Comparison of ENCODE assay signal across 9 mouse cellular contexts in the genomic region with DNA sequence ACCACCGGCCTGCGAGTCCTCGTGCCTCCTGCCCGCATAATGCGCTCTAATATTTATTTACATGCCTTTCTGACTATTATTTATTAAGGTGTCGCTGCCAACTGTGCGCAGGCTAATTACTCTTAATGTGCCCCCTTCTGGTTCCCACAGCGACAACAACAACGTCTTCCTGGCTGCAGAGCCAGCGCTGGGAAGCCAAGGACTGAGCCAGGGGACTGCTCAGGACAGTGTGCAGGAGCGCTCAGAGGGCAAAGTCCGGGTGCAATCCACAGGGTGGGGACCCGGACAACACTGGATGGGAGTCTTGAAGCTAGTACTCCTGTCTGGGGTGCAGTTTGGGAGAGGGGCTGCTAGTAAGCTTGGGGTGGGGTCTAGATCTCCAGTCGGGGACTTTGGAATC.
A peak's percentile ranks its signal among the peaks of the same experiment; 100 is the strongest.
DNase-seq lines count a peak whose midpoint lies in the region; ATAC-seq lines count a peak whose summit lies in the region.
"Had no signal": no experiment of that assay in that cellular context is flagged by ENCODE, and none has a peak within 500 bp of the region (broad histone marks: within the 10 kb centered on the region; RNA-seq: fewer than 3 reads in every experiment).

No protein-coding gene starts in this region.

- no peak overlapping the region for H3K27ac ChIP-seq in heart, embryonic 15.5 days
- no peak overlapping the region for H3K27ac ChIP-seq in heart, embryonic 12.5 days (ENCODE audit: poor library complexity, severe bottlenecking)
- H3K27ac ChIP-seq in hindbrain, embryonic 16.5 days (ENCODE audit: low read depth, low read length): no peak overlapping the region
- no peak overlapping the region for H3K27ac ChIP-seq in limb, embryonic 11.5 days (replicated peaks; ENCODE audit: low read depth, low read length)
- H3K27ac ChIP-seq in neural tube, embryonic 14.5 days (ENCODE audit: low read depth, low read length): no peak overlapping the region

- H3K27me3 ChIP-seq in heart, embryonic 15.5 days: peaks cover 81% of the 10 kb centered on the region
- peaks cover 81% of the 10 kb centered on the region for H3K27me3 ChIP-seq in heart, embryonic 12.5 days (replicated peaks)
- H3K27me3 ChIP-seq in hindbrain, embryonic 16.5 days (replicated peaks; ENCODE audit: control insufficient read depth, insufficient read depth, low read length): peaks cover 9% of the 10 kb centered on the region; the same call in 1 of the 2 replicates
- H3K27me3 ChIP-seq in limb, embryonic 11.5 days (ENCODE audit: control insufficient read depth, insufficient read depth, low read length): peaks cover 30% of the 10 kb centered on the region
- H3K27me3 ChIP-seq in neural tube, embryonic 14.5 days (ENCODE audit: control insufficient read depth, insufficient read depth, low read length): no peaks in the 10 kb centered on the region

- H3K9me3 ChIP-seq in heart, embryonic 15.5 days (replicated peaks): no peaks in the 10 kb centered on the region
- H3K9me3 ChIP-seq in heart, embryonic 12.5 days (replicated peaks): no peaks in the 10 kb centered on the region
- no peaks in the 10 kb centered on the region for H3K9me3 ChIP-seq in hindbrain, embryonic 16.5 days (ENCODE audit: control insufficient read depth, low read length)
- no peaks in the 10 kb centered on the region for H3K9me3 ChIP-seq in limb, embryonic 11.5 days (ENCODE audit: control insufficient read depth, low read length)
- H3K9me3 ChIP-seq in neural tube, embryonic 14.5 days (ENCODE audit: control insufficient read depth, low read length): no peaks in the 10 kb centered on the region

- peak overlapping the region; percentile 47 for H3K4me2 ChIP-seq in heart, embryonic 15.5 days
- no peak overlapping the region for H3K4me2 ChIP-seq in heart, embryonic 12.5 days
- peak overlapping the region; percentile 51 for H3K4me2 ChIP-seq in hindbrain, embryonic 16.5 days (ENCODE audit: low read length)
- peak overlapping the region; percentile 50 for H3K4me2 ChIP-seq in limb, embryonic 11.5 days (ENCODE audit: low read depth, severe bottlenecking)
- peak overlapping the region; percentile 49 for H3K4me2 ChIP-seq in neural tube, embryonic 14.5 days (ENCODE audit: low read depth, low read length)

- H3K4me1 ChIP-seq in heart, embryonic 15.5 days (replicated peaks): peaks cover 8% of the 10 kb centered on the region; the same call in 1 of the 2 replicates
- H3K4me1 ChIP-seq in heart, embryonic 12.5 days (replicated peaks): no peaks in the 10 kb centered on the region
- peaks cover 20% of the 10 kb centered on the region for H3K4me1 ChIP-seq in hindbrain, embryonic 16.5 days (ENCODE audit: control insufficient read depth, insufficient read depth, low read depth, low read length)
- H3K4me1 ChIP-seq in limb, embryonic 11.5 days (ENCODE audit: control insufficient read depth, insufficient read depth, low read length): peaks cover 8% of the 10 kb centered on the region
- H3K4me1 ChIP-seq in neural tube, embryonic 14.5 days (ENCODE audit: control insufficient read depth, insufficient read depth, low read length): peaks cover 15% of the 10 kb centered on the region; the same call in 1 of the 2 replicates

- no peak overlapping the region for H3K4me3 ChIP-seq in heart, embryonic 15.5 days
- no peak overlapping the region for H3K4me3 ChIP-seq in heart, embryonic 12.5 days
- no peak overlapping the region; the same call in 1 of the 2 replicates for H3K4me3 ChIP-seq in hindbrain, embryonic 16.5 days (ENCODE audit: low read length)
- H3K4me3 ChIP-seq in limb, embryonic 11.5 days (ENCODE audit: low read depth, low read length): no peak overlapping the region
- no peak overlapping the region for H3K4me3 ChIP-seq in neural tube, embryonic 14.5 days (ENCODE audit: low read depth, low read length)
- H3K4me3 ChIP-seq: erythroblast, embryonic 14.5 days had no signal

- no peaks in the 10 kb centered on the region for H3K36me3 ChIP-seq in heart, embryonic 15.5 days
- no peaks in the 10 kb centered on the region for H3K36me3 ChIP-seq in heart, embryonic 12.5 days
- no peaks in the 10 kb centered on the region for H3K36me3 ChIP-seq in hindbrain, embryonic 16.5 days (ENCODE audit: control insufficient read depth, insufficient read depth, low read length)
- no peaks in the 10 kb centered on the region for H3K36me3 ChIP-seq in limb, embryonic 11.5 days (ENCODE audit: control insufficient read depth, insufficient read depth, low read length)
- no peaks in the 10 kb centered on the region for H3K36me3 ChIP-seq in neural tube, embryonic 14.5 days (ENCODE audit: control insufficient read depth, insufficient read depth, low read length)

- no peak overlapping the region for H3K9ac ChIP-seq in heart, embryonic 15.5 days
- no peak overlapping the region for H3K9ac ChIP-seq in heart, embryonic 12.5 days
- H3K9ac ChIP-seq in hindbrain, embryonic 16.5 days (ENCODE audit: low read depth, low read length): peak overlapping the region; percentile 45
- H3K9ac ChIP-seq in limb, embryonic 11.5 days (ENCODE audit: low read length): no peak overlapping the region
- 0 out of 2 replicates have a peak overlapping the region, but pooled peaks have one; percentile 25 for H3K9ac ChIP-seq in neural tube, embryonic 14.5 days (replicated peaks; ENCODE audit: low read depth, low read length)

- DNase-seq in limb, embryonic 11.5 days (ENCODE audit: low spot score): peak; percentile 27
- DNase-seq in urinary bladder, adult 18-20 months (ENCODE audit: low spot score in 2 of 2): no peak
- no peak for DNase-seq in spleen, postnatal 4 days (ENCODE audit: low spot score in 2 of 2)

- WGBS in heart, embryonic 15.5 days: 6% methylated on average over 14 of the region's 14 CpGs
- WGBS in heart, embryonic 12.5 days: 6% methylated on average over 14 of the region's 14 CpGs
- 2% methylated on average over 14 of the region's 14 CpGs for WGBS in hindbrain, embryonic 16.5 days
- 4% methylated on average over 14 of the region's 14 CpGs for WGBS in limb, embryonic 11.5 days
- 2% methylated on average over 14 of the region's 14 CpGs for WGBS in neural tube, embryonic 14.5 days

- no peak for ATAC-seq in heart, embryonic 15.5 days (replicated peaks; ENCODE audit: insufficient number of reproducible peaks, insufficient read depth, low FRiP score, low read depth)
- ATAC-seq in heart, embryonic 12.5 days (ENCODE audit: insufficient number of reproducible peaks, low FRiP score): no peak
- ATAC-seq in hindbrain, embryonic 16.5 days: peak; percentile 70
- ATAC-seq in limb, embryonic 11.5 days (ENCODE audit: insufficient number of reproducible peaks, low FRiP score, low TSS enrichment, low read depth): no peak
- ATAC-seq in neural tube, embryonic 14.5 days (ENCODE audit: low read depth): peak; percentile 72
- ATAC-seq in erythroid progenitor cell, adult 5-6 weeks (replicated peaks; ENCODE audit: low FRiP score, poor library complexity, severe bottlenecking): no peak

Comparison
In these comparisons a context has a peak if more than half of its experiments do, and no peak if none do; other contexts are left out.
1. ATAC-seq: peak in hindbrain, embryonic 16.5 days (single experiment) and neural tube, embryonic 14.5 days (single experiment); none in heart, embryonic 15.5 days (single experiment), heart, embryonic 12.5 days (single experiment), limb, embryonic 11.5 days (single experiment) and erythroid progenitor cell, adult 5-6 weeks (single experiment).
2. H3K9ac ChIP-seq: peak in hindbrain, embryonic 16.5 days (single experiment) and neural tube, embryonic 14.5 days (single experiment); none in heart, embryonic 15.5 days (single experiment), heart, embryonic 12.5 days (single experiment) and limb, embryonic 11.5 days (single experiment).